Mouse (Mus musculus): ENCODE measurements around the gene Hdac9. TPM values are rescaled to one million over a fixed set of nuclear protein-coding genes. Genes with fewer than 3 reads are reported as not detected.

Hdac9 gene
- polyA plus RNA-seq, 1 experiment from 2014 or later: 7.6 TPM

DNA sequence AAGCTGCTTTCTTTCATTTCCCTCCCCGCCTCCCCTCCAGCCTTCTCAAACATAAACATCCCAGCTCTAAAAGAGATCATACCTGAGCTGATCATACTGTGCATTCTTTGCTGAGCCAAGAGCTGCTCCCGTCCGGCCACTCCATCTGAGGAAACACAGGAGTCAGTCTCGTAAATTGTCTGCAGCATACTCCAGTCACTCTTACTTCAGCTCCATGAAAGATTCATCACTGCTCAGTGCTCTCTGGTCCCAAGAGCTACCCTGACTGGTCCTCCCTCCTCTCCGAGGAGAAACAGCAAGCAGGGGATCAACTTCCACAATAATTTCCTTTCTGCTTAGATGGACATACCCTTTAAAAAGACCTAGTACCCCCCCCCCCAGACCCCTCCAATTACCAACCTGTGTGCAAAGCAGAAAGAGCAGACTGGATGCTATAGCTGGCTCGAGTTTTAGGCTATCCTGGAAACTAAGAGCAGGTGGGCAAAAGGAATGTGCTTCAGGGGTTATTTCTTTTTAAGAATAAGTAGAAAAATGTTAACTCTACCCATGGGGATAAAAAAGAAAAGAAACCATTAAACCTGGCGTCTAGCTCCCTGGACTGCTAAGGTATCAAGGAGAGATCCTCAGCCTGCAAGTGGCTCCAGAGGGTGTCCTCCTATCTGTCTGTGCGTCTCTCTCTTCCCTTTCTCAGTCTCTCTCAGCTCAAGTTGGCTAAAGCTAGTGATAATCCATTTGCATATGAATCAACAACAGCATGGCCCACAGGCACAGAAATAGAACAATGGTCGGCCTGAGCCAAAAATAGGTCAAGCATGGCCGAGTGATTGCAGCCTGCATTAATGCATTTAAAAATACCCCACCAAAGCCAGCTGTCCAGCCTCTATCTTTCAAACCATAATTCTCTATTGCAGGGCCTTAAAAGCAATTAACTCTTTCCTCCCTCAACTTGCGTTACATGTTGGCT, 388.4 kb downstream of the Hdac9 start:
- H3K27me3 ChIP-seq (ENCODE audit: insufficient read depth, low read length): no peaks in the 10 kb centered on the region
- peak overlapping the region; percentile 28 for H3K4me2 ChIP-seq
- ATAC-seq (ENCODE audit: insufficient read depth) (peak; percentile 74; the same call in 1 of the 2 replicates), DNase-seq (peak; percentile 69)
- TF ChIP-seq CTCF (IDR thresholded peaks at IDR 0.05; ENCODE audit: low read depth): no peak
- no peaks in the 10 kb centered on the region for H3K9me3 ChIP-seq (ENCODE audit: low read depth, low read length)
- peak overlapping the region; percentile 4; the same call in 1 of the 2 replicates for H3K4me3 ChIP-seq (ENCODE audit: low read depth, low read length)
- WGBS: 20% methylated on average over 11 of the region's 11 CpGs
- H3K27ac ChIP-seq (ENCODE audit: low read depth): peak overlapping the region; percentile 24; the same call in 1 of the 2 replicates
- H3K36me3 ChIP-seq (ENCODE audit: insufficient read depth): no peaks in the 10 kb centered on the region
- no peak overlapping the region; the same call in 1 of the 2 replicates for H3K9ac ChIP-seq
- 0 out of 2 replicates have a peak, but pooled peaks cover 6% of the 10 kb centered on the region for H3K4me1 ChIP-seq (ENCODE audit: insufficient read depth)

DNA sequence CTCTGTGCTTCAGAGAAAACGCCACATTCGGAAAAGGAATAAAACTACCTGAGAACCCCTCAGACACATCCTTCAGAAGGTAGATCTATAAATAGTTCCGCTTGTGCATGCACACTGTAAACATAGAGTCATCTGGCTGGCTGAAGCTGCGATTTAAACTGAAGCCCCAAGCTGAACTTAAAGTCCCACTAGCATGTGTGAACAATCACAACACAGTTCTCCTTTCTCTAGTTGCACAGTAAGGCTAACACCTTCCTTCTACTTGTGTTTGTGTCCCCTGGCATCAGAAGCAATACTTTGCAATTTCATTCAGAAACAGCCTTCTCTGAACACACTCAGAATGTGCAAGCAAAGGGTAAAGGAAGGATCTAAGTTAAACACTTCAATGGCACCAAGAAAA, 389.1 kb downstream of the Hdac9 start:
- ATAC-seq (ENCODE audit: insufficient read depth): no peak
- Histone ChIP-seq H3K27ac (ENCODE audit: low read depth) (peak overlapping the region; percentile 24; the same call in 1 of the 2 replicates), H3K9ac (no peak overlapping the region; the same call in 1 of the 2 replicates), H3K27me3 (ENCODE audit: insufficient read depth, low read length) (no peaks in the 10 kb centered on the region), H3K36me3 (ENCODE audit: insufficient read depth) (no peaks in the 10 kb centered on the region), H3K4me2 (peak overlapping the region; percentile 28), H3K9me3 (ENCODE audit: low read depth, low read length) (no peaks in the 10 kb centered on the region), H3K4me3 (ENCODE audit: low read depth, low read length) (peak overlapping the region; percentile 4; the same call in 1 of the 2 replicates), H3K4me1 (ENCODE audit: insufficient read depth) (0 out of 2 replicates have a peak, but pooled peaks cover 6% of the 10 kb centered on the region)
- WGBS: 37% methylated on average over 4 of the region's 4 CpGs
- peak; percentile 21 for DNase-seq
- TF ChIP-seq CTCF (IDR thresholded peaks at IDR 0.05; ENCODE audit: low read depth): no peak

DNA sequence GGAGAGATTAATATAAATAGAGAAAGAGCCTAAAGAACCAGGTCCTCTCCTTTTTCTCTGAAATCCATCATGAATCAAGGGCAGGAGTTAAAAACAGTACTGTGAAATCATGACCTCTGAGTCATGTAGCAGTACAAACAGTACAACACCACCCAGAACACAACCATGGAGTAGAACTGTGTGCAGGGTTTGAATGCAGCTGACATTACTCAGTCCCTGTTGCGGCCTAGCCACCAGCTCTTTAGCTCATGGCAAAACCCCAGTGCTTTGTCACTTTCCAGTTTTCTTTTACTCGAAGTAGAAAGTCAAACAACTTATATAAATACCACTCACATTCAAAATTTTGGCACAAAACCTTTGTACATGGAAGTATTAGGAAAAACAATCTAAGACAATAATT, 395.4 kb downstream of the Hdac9 start:
- Histone ChIP-seq H3K36me3 (ENCODE audit: insufficient read depth) (no peaks in the 10 kb centered on the region), H3K9ac (no peak overlapping the region), H3K4me1 (ENCODE audit: insufficient read depth) (no peaks in the 10 kb centered on the region), H3K4me3 (ENCODE audit: low read depth, low read length) (no peak overlapping the region), H3K9me3 (ENCODE audit: low read depth, low read length) (no peaks in the 10 kb centered on the region), H3K27me3 (ENCODE audit: insufficient read depth, low read length) (no peaks in the 10 kb centered on the region), H3K4me2 (no peak overlapping the region), H3K27ac (ENCODE audit: low read depth) (no peak overlapping the region)
- no peak for TF ChIP-seq CTCF (IDR thresholded peaks at IDR 0.05; ENCODE audit: low read depth)
- DNase-seq (no peak), ATAC-seq (ENCODE audit: insufficient read depth) (no peak)
- 60% methylated on average over 2 of the region's 2 CpGs for WGBS

DNA sequence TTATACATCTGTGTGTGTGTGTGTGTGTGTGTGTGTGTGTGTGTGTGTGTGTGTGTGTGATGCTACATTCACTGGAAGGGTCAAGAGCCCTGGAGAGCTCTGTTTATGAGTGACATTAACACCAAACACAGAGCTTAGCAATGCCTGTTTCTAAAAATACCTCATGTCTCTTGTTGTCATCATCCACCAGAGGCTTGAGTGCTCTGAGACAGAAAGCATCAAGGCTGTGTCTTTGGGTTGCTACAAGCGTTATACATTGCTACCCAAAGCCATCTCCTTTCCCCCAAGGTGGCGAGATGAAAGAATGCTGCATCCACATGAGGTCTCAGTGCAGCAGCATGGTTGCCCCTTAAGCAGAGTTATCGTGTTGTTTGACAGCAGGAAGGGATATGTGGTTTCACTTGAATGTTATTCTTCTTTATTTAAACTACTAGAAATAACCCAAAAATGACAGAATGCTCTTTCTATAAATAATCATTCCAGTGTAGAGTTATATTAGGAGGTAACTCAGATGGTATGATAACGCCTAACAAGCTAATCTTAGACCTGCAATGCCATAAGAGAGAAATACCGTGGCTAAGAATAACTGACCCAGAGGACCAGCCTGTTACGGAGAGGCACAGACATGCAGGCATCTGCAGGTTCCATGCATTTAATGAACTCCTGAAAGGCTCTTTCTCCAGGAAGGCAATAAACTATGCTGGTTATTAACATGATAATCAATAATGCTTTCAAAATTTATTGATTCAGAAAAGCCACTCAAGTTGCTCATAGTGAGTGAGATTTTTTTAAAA, 399.9 kb downstream of the Hdac9 start:
- TF ChIP-seq CTCF (IDR thresholded peaks at IDR 0.05; ENCODE audit: low read depth): no peak
- Histone ChIP-seq H3K9ac (no peak overlapping the region), H3K9me3 (ENCODE audit: low read depth, low read length) (no peaks in the 10 kb centered on the region), H3K4me1 (ENCODE audit: insufficient read depth) (no peaks in the 10 kb centered on the region), H3K27ac (ENCODE audit: low read depth) (no peak overlapping the region), H3K4me3 (ENCODE audit: low read depth, low read length) (no peak overlapping the region), H3K4me2 (no peak overlapping the region), H3K27me3 (ENCODE audit: insufficient read depth, low read length) (no peaks in the 10 kb centered on the region), H3K36me3 (ENCODE audit: insufficient read depth) (no peaks in the 10 kb centered on the region)
- ATAC-seq (ENCODE audit: insufficient read depth): no peak
- DNase-seq: no peak
- 58% methylated on average over 6 of the region's 6 CpGs for WGBS

DNA sequence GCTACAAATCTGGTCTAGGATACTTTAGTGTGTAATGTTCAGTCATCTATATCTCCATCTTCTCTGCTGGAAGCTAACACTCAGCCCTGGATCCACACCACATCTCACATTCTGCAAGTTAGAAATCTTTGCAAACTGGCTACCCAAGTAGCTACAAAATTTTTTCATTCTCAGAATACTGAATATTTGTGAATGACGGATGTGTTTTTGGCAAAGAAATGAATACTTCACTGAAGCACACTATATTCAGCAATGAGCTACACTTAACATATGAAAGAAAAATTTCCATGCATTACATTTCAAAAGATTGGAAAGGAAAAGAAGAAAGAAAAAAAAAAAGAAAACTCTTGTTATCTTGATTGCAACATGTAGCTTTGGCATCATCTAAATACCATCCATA, 410.6 kb downstream of the Hdac9 start:
- no peak for TF ChIP-seq CTCF (IDR thresholded peaks at IDR 0.05; ENCODE audit: low read depth)
- DNase-seq (no peak), ATAC-seq (ENCODE audit: insufficient read depth) (no peak)
- Histone ChIP-seq H3K9ac (no peak overlapping the region), H3K27ac (ENCODE audit: low read depth) (no peak overlapping the region), H3K27me3 (ENCODE audit: insufficient read depth, low read length) (no peaks in the 10 kb centered on the region), H3K4me2 (no peak overlapping the region), H3K36me3 (ENCODE audit: insufficient read depth) (no peaks in the 10 kb centered on the region), H3K4me1 (ENCODE audit: insufficient read depth) (no peaks in the 10 kb centered on the region), H3K9me3 (ENCODE audit: low read depth, low read length) (no peaks in the 10 kb centered on the region), H3K4me3 (ENCODE audit: low read depth, low read length) (no peak overlapping the region)
- 95% methylated on average over 1 of the region's 1 CpGs for WGBS

DNA sequence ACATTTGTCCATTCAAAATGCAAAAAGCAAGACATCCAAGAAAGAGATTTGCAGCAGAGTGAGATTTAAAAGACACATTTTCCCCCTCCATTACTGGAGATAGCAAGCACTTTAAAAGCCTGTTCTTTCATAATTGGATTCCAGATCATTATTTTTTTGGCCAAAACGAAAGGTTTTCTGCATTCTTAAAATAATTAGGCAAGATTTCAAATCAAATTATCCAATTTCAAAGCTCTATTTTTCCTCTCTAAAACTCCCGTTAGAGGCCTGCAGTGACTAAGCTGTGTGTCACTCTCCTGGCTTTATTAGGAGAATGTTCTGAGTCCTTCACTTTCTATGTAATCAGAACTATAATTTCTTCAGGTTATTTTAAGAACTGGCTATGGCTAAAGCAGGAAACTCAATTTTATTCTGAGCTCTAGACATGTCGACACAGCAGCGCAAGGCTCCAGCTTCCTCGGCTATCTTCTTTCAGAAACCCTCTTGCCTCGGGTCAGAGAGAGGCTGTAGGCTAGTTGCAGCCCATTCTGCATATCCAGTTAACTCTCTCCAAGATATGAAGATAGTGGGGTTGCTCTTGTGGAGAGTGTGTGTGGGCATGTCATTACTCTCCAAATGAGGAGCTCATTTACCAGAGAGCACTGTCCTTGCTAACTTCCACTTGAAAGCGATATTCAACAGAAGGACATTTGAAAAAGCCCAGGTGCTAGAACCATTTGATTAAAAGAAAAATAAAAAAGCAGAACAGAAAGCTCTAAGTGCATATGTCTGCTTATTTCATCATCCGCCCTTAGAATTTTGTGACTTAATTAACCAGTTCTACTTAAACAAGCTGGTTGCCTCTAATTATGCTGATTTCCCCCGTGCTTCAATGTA, 417.9 kb downstream of the Hdac9 start:
- ATAC-seq (ENCODE audit: insufficient read depth) (no peak), DNase-seq (no peak)
- Histone ChIP-seq H3K4me3 (ENCODE audit: low read depth, low read length) (no peak overlapping the region), H3K4me1 (ENCODE audit: insufficient read depth) (no peaks in the 10 kb centered on the region), H3K36me3 (ENCODE audit: insufficient read depth) (no peaks in the 10 kb centered on the region), H3K9ac (no peak overlapping the region), H3K4me2 (no peak overlapping the region), H3K27ac (ENCODE audit: low read depth) (no peak overlapping the region), H3K9me3 (ENCODE audit: low read depth, low read length) (no peaks in the 10 kb centered on the region), H3K27me3 (ENCODE audit: insufficient read depth, low read length) (no peaks in the 10 kb centered on the region)
- no peak for TF ChIP-seq CTCF (IDR thresholded peaks at IDR 0.05; ENCODE audit: low read depth)
- WGBS: 74% methylated on average over 9 of the region's 9 CpGs

Data from lung, embryonic 14.5 days (tissue).